8 mouse cellular contexts compared by ENCODE assay signal in genomic region chr3:108911081-108911547, GRCm38 (mm10). TPM values are rescaled to one million over a fixed set of nuclear protein-coding genes. Genes with fewer than 3 reads are reported as not detected.
DNase-seq lines count a peak whose midpoint lies in the region; ATAC-seq and TF ChIP-seq lines count a peak whose summit lies in the region.

No protein-coding gene starts in this region.

- H3K36me3 ChIP-seq in forebrain, embryonic 11.5 days (ENCODE audit: control insufficient read depth, insufficient read depth, low read length) = peaks cover 3% of the 10 kb centered on the region; the same call in 1 of the 2 replicates
- H3K36me3 ChIP-seq in heart, postnatal 0 days (replicated peaks; ENCODE audit: control insufficient read depth, insufficient read depth, low read length) = peaks cover 21% of the 10 kb centered on the region; the same call in 1 of the 2 replicates
- H3K36me3 ChIP-seq in lung, embryonic 16.5 days (ENCODE audit: control insufficient read depth, insufficient read depth, low read length) = peaks cover 10% of the 10 kb centered on the region; the same call in 1 of the 2 replicates

- peak; percentile 82 to 88 for DNase-seq in CD8-positive naive resting alpha-beta T cell, adult 2 months (ENCODE audit: low read depth in 2 of 2, low spot score in 2 of 2)
- peak; percentile 78 for DNase-seq in brain, adult 2 months (ENCODE audit: low read depth, low spot score)
- DNase-seq in forebrain, embryonic 11.5 days (ENCODE audit: low spot score) = no peak
- peak; percentile 82 for DNase-seq in heart, postnatal 0 days (ENCODE audit: low spot score)
- peak; percentile 36 to 39 for DNase-seq in layer of hippocampus, adult 2 months (ENCODE audit: low spot score in 2 of 2)
- peak; percentile 36 for DNase-seq in ovary, postnatal 10 days (ENCODE audit: low spot score)
- DNase-seq in thymus, postnatal 14 days = peak; percentile 89

- H3K4me2 ChIP-seq in forebrain, embryonic 11.5 days (ENCODE audit: low read depth, low read length, severe bottlenecking) = peak overlapping the region; percentile 96
- peak overlapping the region; percentile 98 for H3K4me2 ChIP-seq in heart, postnatal 0 days (ENCODE audit: low read depth, low read length)
- H3K4me2 ChIP-seq in lung, embryonic 16.5 days (ENCODE audit: low read depth, low read length) = peak overlapping the region; percentile 60

- WGBS in forebrain, embryonic 11.5 days = under 1% methylated on average over 43 of the region's 44 CpGs
- WGBS in heart, postnatal 0 days = under 1% methylated on average over 42 of the region's 44 CpGs
- WGBS in lung, embryonic 16.5 days = under 1% methylated on average over 42 of the region's 44 CpGs

- H3K9me3 ChIP-seq in forebrain, embryonic 11.5 days (ENCODE audit: control insufficient read depth, low read length) = no peaks in the 10 kb centered on the region
- no peaks in the 10 kb centered on the region for H3K9me3 ChIP-seq in heart, postnatal 0 days (replicated peaks; ENCODE audit: control insufficient read depth, low read length)
- no peaks in the 10 kb centered on the region for H3K9me3 ChIP-seq in lung, embryonic 16.5 days (ENCODE audit: control insufficient read depth, low read length)

- H3K4me3 ChIP-seq in forebrain, embryonic 11.5 days (ENCODE audit: low read depth, low read length) = peak overlapping the region; percentile 67
- H3K4me3 ChIP-seq in heart, postnatal 0 days (ENCODE audit: low read depth, low read length) = peak overlapping the region; percentile 99
- H3K4me3 ChIP-seq in layer of hippocampus, adult 2 months = peak overlapping the region; percentile 94
- peak overlapping the region; percentile 96 for H3K4me3 ChIP-seq in lung, embryonic 16.5 days (ENCODE audit: low read length)

- peak overlapping the region; percentile 96 for H3K27ac ChIP-seq in forebrain, embryonic 11.5 days (ENCODE audit: low read depth, low read length)
- peak overlapping the region; percentile 100 for H3K27ac ChIP-seq in heart, postnatal 0 days (ENCODE audit: low read depth)
- peak overlapping the region; percentile 90 for H3K27ac ChIP-seq in layer of hippocampus, adult 2 months
- peak overlapping the region; percentile 100 for H3K27ac ChIP-seq in lung, embryonic 16.5 days (ENCODE audit: low read length)

- no peaks in the 10 kb centered on the region for H3K27me3 ChIP-seq in forebrain, embryonic 11.5 days (ENCODE audit: control insufficient read depth, insufficient read depth, low read length)
- H3K27me3 ChIP-seq in heart, postnatal 0 days (ENCODE audit: control insufficient read depth, insufficient read depth, low read length) = no peaks in the 10 kb centered on the region
- no peaks in the 10 kb centered on the region for H3K27me3 ChIP-seq in lung, embryonic 16.5 days (ENCODE audit: control insufficient read depth, insufficient read depth, low read depth, low read length)

- no peaks in the 10 kb centered on the region for H3K4me1 ChIP-seq in forebrain, embryonic 11.5 days (replicated peaks; ENCODE audit: control insufficient read depth, insufficient read depth, low read length)
- peaks cover 7% of the 10 kb centered on the region for H3K4me1 ChIP-seq in heart, postnatal 0 days (ENCODE audit: control insufficient read depth, insufficient read depth)
- peaks cover 7% of the 10 kb centered on the region for H3K4me1 ChIP-seq in lung, embryonic 16.5 days (replicated peaks; ENCODE audit: control insufficient read depth, insufficient read depth, low read length)

- peak overlapping the region; percentile 75 for H3K9ac ChIP-seq in forebrain, embryonic 11.5 days (ENCODE audit: low read length)
- peak overlapping the region; percentile 92 for H3K9ac ChIP-seq in heart, postnatal 0 days (replicated peaks; ENCODE audit: low read depth, low read length)
- H3K9ac ChIP-seq in lung, embryonic 16.5 days (ENCODE audit: low read length) = peak overlapping the region; percentile 96

- ATAC-seq in forebrain, embryonic 11.5 days (replicated peaks; ENCODE audit: low FRiP score) = peak; percentile 80
- peak; percentile 84 for ATAC-seq in heart, postnatal 0 days (ENCODE audit: insufficient read depth, low read depth)
- peak; percentile 88 for ATAC-seq in lung, embryonic 16.5 days (ENCODE audit: low read depth)

- TF ChIP-seq CTCF in heart, postnatal 0 days (IDR thresholded peaks at IDR 0.05; ENCODE audit: low read depth) = peak; percentile 58
- peak; percentile 62 for TF ChIP-seq CTCF in layer of hippocampus, adult 2 months (conservative IDR thresholded peaks at IDR 0.05)

- TF ChIP-seq EP300 in heart, postnatal 0 days (IDR thresholded peaks at IDR 0.05; ENCODE audit: low read depth) = no peak

RNA-seq across cellular contexts. Expression of gene Prpf38b, which starts 0.4 kb away (rescaled TPM):
- polyA plus RNA-seq in forebrain, embryonic 11.5 days (2014; fragmentation: Nextera tagmentation; extraction: Ambion mirVana) = 66.0 and 71.4 TPM in 2 replicates
- 25.2 and 33.8 TPM in 2 replicates for total RNA-seq in heart, postnatal 0 days (2014; rRNA removed; ENCODE audit: low replicate concordance)
- 27.5 and 27.8 TPM in 2 replicates for polyA plus RNA-seq in heart, postnatal 0 days (2015; fragmentation: Nextera tagmentation; extraction: Ambion mirVana)
- total RNA-seq in layer of hippocampus, adult 2 months (2021) = 10 to 100 TPM; 51.9 to 53.1 TPM
- polyA plus RNA-seq in lung, embryonic 16.5 days (2015; fragmentation: Nextera tagmentation; extraction: Ambion mirVana) = 67.8 and 69.6 TPM in 2 replicates

RNA-seq across cellular contexts. Expression of gene Fndc7, which starts 21.3 kb away (rescaled TPM):
- polyA plus RNA-seq in forebrain, embryonic 11.5 days (2014; fragmentation: Nextera tagmentation; extraction: Ambion mirVana) = not detected in 2 replicates
- 1.5 TPM in 1 of 2 replicates, not detected in the other for total RNA-seq in heart, postnatal 0 days (2014; rRNA removed; ENCODE audit: low replicate concordance)
- 0.08 TPM in 1 of 2 replicates, not detected in the other for polyA plus RNA-seq in heart, postnatal 0 days (2015; fragmentation: Nextera tagmentation; extraction: Ambion mirVana)
- under 1 TPM in 1 of 2 experiments, not detected in 1; 0.15 TPM for total RNA-seq in layer of hippocampus, adult 2 months (2021)
- 0.82 and 1.1 TPM in 2 replicates for polyA plus RNA-seq in lung, embryonic 16.5 days (2015; fragmentation: Nextera tagmentation; extraction: Ambion mirVana)

RNA-seq across cellular contexts. Expression of gene Henmt1, which starts 28.6 kb away (rescaled TPM):
- 0.65 and 1.1 TPM in 2 replicates for polyA plus RNA-seq in forebrain, embryonic 11.5 days (2014; fragmentation: Nextera tagmentation; extraction: Ambion mirVana)
- total RNA-seq in heart, postnatal 0 days (2014; rRNA removed; ENCODE audit: low replicate concordance) = not detected in 2 replicates
- not detected in 2 replicates for polyA plus RNA-seq in heart, postnatal 0 days (2015; fragmentation: Nextera tagmentation; extraction: Ambion mirVana)
- total RNA-seq in layer of hippocampus, adult 2 months (2021) = 1 to 10 TPM; 1.9 to 3.1 TPM
- polyA plus RNA-seq in lung, embryonic 16.5 days (2015; fragmentation: Nextera tagmentation; extraction: Ambion mirVana) = 0.33 and 0.43 TPM in 2 replicates

RNA-seq across cellular contexts. Expression of gene Gm9857, which starts 29.1 kb away (rescaled TPM):
- not detected in 2 replicates for polyA plus RNA-seq in forebrain, embryonic 11.5 days (2014; fragmentation: Nextera tagmentation; extraction: Ambion mirVana)
- not detected in 2 replicates for total RNA-seq in heart, postnatal 0 days (2014; rRNA removed; ENCODE audit: low replicate concordance)
- polyA plus RNA-seq in heart, postnatal 0 days (2015; fragmentation: Nextera tagmentation; extraction: Ambion mirVana) = not detected in 2 replicates
- not detected for total RNA-seq in layer of hippocampus, adult 2 months (2021)
- polyA plus RNA-seq in lung, embryonic 16.5 days (2015; fragmentation: Nextera tagmentation; extraction: Ambion mirVana) = not detected in 2 replicates
